Mouse (Mus musculus) left cerebral cortex, postnatal 4 days (tissue): ENCODE results near the gene Scyl2. TPM values are rescaled to one million over a fixed set of nuclear protein-coding genes. Genes with fewer than 3 reads are reported as not detected.
"Not testable (repeated sequence)": the region's sequence is repeated elsewhere in the genome, so short reads cannot be mapped to it uniquely, and the experiment has no call there.

Experiments
- DNase-seq: peaks from one replicate; pipeline ENCODE4 v3.0.0-alpha.2; 2022
- intact Hi-C: fragments of 180-260 bp; cut with DNase I; formaldehyde crosslinking; loops from one replicate; pipeline ENCODE4 v1.15.1; 2025
- total RNA-seq, 2 experiments: library from RNA; stranded (reverse); gene quantifications; 2 replicates each; pipeline ENCODE4 v1.2.3; 2021

Gene Scyl2
- 10 to 100 TPM; 46.3 to 48.2 TPM for total RNA-seq

GRCm38 (mm10) chr10:89686139-89686808 is at the start of gene Scyl2:
Gene Scyl2, minus strand, starts transcription at chr10:89686285.
- intact Hi-C loops: no loop called here
- DNase-seq: peak; percentile 95

GRCm38 (mm10) chr10:89732001-89732794 is 46.1 kb upstream of the Scyl2 start, which contains the start of gene Actr6:
Gene Actr6, minus strand, starts transcription at chr10:89732295.
- peak; percentile 93 for DNase-seq
- intact Hi-C loops: no loop called here

GRCm38 (mm10) chr10:89731341-89731740 is 45.3 kb upstream of the Scyl2 start:
- intact Hi-C loops: no loop called here
- no peak for DNase-seq

GRCm38 (mm10) chr10:89730386-89730785 is 44.3 kb upstream of the Scyl2 start:
- intact Hi-C loops: no loop called here
- DNase-seq: no peak

GRCm38 (mm10) chr10:89722247-89723195 is 36.4 kb upstream of the Scyl2 start:
- no peak for DNase-seq
- intact Hi-C loops: no loop called here

- no peak for DNase-seq
- intact Hi-C loops: no loop called here
Observed at GRCm38 (mm10) chr10:89720796-89721195, 34.7 kb upstream of the Scyl2 start.

GRCm38 (mm10) chr10:89720252-89720651 is 34.2 kb upstream of the Scyl2 start:
- DNase-seq: no peak
- intact Hi-C loops: no loop called here

- intact Hi-C loops: no loop called here
- DNase-seq: no peak
Observed at GRCm38 (mm10) chr10:89714910-89715309, 28.8 kb upstream of the Scyl2 start.

- intact Hi-C loops: loop anchor here (10.0 kb wide), 1 partner anchor 54 kb away; no protein-coding TSS in a partner anchor
Observed at GRCm38 (mm10) chr10:89708720-89709119, 22.6 kb upstream of the Scyl2 start.

GRCm38 (mm10) chr10:89707397-89707796 is 21.3 kb upstream of the Scyl2 start:
- DNase-seq: no peak
- intact Hi-C loops: loop anchor here (10.0 kb wide), 1 partner anchor 53 kb away; no protein-coding TSS in a partner anchor

More at GRCm38 (mm10) chr10:89708720-89709119, 22.6 kb upstream of the Scyl2 start:
- no peak for DNase-seq

- intact Hi-C loops: loop anchor here (10.0 kb wide), 1 partner anchor 48 kb away; no protein-coding TSS in a partner anchor
- DNase-seq: no peak
Observed at GRCm38 (mm10) chr10:89703042-89703441, 17.0 kb upstream of the Scyl2 start.

GRCm38 (mm10) chr10:89697956-89698355 is 11.9 kb upstream of the Scyl2 start:
- DNase-seq: no peak
- intact Hi-C loops: no loop called here

GRCm38 (mm10) chr10:89696270-89696669 is 10.2 kb upstream of the Scyl2 start:
- DNase-seq, intact Hi-C loops: not testable (repeated sequence)

- no peak for DNase-seq
- intact Hi-C loops: no loop called here
Observed at GRCm38 (mm10) chr10:89695194-89695911, 9.3 kb upstream of the Scyl2 start.

- intact Hi-C loops: no loop called here
- DNase-seq: no peak
Observed at GRCm38 (mm10) chr10:89690021-89690420, 3.9 kb upstream of the Scyl2 start.

GRCm38 (mm10) chr10:89687455-89687854 is 1.4 kb upstream of the Scyl2 start:
- intact Hi-C loops: no loop called here
- DNase-seq: no peak

GRCm38 (mm10) chr10:89685391-89686138 is 520 bp downstream of the Scyl2 start:
- intact Hi-C loops: no loop called here

GRCm38 (mm10) chr10:89682961-89683360 is 3.1 kb downstream of the Scyl2 start:
- intact Hi-C loops: no loop called here
- no peak for DNase-seq

More at GRCm38 (mm10) chr10:89685391-89686138, 520 bp downstream of the Scyl2 start:
- DNase-seq: peak; percentile 40

GRCm38 (mm10) chr10:89682157-89682556 is 3.9 kb downstream of the Scyl2 start:
- intact Hi-C loops: no loop called here
- DNase-seq: no peak
